Mouse (Mus musculus) lung, adult 2 months (tissue): ENCODE results near the gene Tap2.

Experiments
- CTCF ChIP-seq: fragments of 200-500 bp; IDR thresholded peaks from 2 replicates; pipeline ENCODE4 v1.5.1; 2011; ENCODE audit warnings: mild to moderate bottlenecking, low read length, control low read depth; ENCODE audit not compliant: insufficient read depth
- POLR2A ChIP-seq: fragments of 200-500 bp; IDR thresholded peaks from 2 replicates; pipeline ENCODE4 v1.6.1; 2011; ENCODE audit warnings: low read depth, mild to moderate bottlenecking, control low read depth, low read length, borderline replicate concordance; ENCODE audit errors: extremely low read depth

GRCm38 (mm10) chr17:34186885-34187260, 16.5 kb upstream of the Tap2 start:
- no peak for TF ChIP-seq CTCF
- TF ChIP-seq POLR2A, result no peak; the same call in 1 of the 2 replicates
